Comparison of ENCODE assay signal across 26 mouse cellular contexts in the genomic region with DNA sequence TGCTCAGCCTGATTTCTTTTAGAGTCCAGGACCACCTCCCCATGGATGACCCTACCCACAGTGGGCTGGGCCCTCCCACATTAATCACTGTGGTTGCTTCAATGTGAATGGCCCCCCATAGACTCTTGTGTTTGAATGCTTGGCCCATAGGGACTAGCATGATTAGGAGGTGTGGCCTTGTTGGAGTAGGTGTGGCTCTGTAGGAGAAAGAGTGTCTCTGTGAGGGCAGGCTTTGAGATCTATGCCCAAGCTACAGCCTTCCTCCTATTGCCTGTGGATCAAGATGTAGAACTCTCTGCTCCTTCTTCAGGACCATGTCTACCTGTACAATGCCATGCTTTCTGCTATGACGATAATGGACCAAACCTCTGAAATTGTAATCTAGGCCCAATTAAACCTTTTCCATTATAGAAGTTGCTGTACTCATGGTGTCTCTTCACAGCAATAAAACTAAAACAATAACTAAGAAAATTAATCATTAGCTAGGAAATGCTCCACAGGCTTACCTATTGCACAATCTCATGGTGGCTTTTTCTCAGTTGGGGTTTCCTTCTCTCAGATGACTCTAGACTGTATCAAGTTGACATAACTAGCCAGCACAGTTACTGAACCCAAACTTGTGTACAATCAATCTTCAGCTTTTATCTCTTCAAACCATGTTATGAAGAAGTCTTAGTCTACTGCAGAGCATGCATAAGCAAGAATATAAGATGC.
DNase-seq lines count a peak whose midpoint lies in the region; ATAC-seq and TF ChIP-seq lines count a peak whose summit lies in the region.
"Had no signal": no experiment of that assay in that cellular context is flagged by ENCODE, and none has a peak within 500 bp of the region (broad histone marks: within the 10 kb centered on the region; RNA-seq: fewer than 3 reads in every experiment).

No protein-coding gene starts in this region.

- H3K4me2 ChIP-seq in intestine, embryonic 15.5 days (replicated peaks): no peak overlapping the region
- H3K4me2 ChIP-seq: embryonic facial prominence, embryonic 12.5 days; embryonic facial prominence, embryonic 15.5 days; forebrain, embryonic 12.5 days; forebrain, embryonic 15.5 days; heart, embryonic 12.5 days; heart, embryonic 15.5 days; hindbrain, embryonic 13.5 days had no signal

- peak; percentile 14 for DNase-seq in kidney, adult 2 months
- DNase-seq in kidney, adult 18-20 months: no peak
- DNase-seq in 416B (ENCODE audit: low read depth): peak; percentile 3
- DNase-seq in kidney, postnatal 25 days: no peak
- DNase-seq: adrenal gland, adult 8-10 months; adrenal gland, postnatal 25 days; cerebellum, adult 11-12 months; cerebellum, adult 8-10 months; cerebellum, postnatal 25 days; gastrocnemius, postnatal 25 days; heart, adult 18-20 months; heart, postnatal 10 days; heart, postnatal 36 days had no signal

- no peaks in the 10 kb centered on the region for H3K36me3 ChIP-seq in kidney, adult 2 months (ENCODE audit: control insufficient read depth, insufficient read depth, low read length)
- H3K36me3 ChIP-seq in intestine, embryonic 15.5 days: no peaks in the 10 kb centered on the region
- H3K36me3 ChIP-seq: embryonic facial prominence, embryonic 12.5 days; embryonic facial prominence, embryonic 15.5 days; forebrain, embryonic 12.5 days; forebrain, embryonic 15.5 days; heart, embryonic 12.5 days; heart, embryonic 15.5 days; hindbrain, embryonic 10.5 days; hindbrain, embryonic 13.5 days had no signal

- no peak overlapping the region for H3K9ac ChIP-seq in intestine, embryonic 15.5 days
- H3K9ac ChIP-seq: embryonic facial prominence, embryonic 12.5 days; embryonic facial prominence, embryonic 15.5 days; forebrain, embryonic 12.5 days; forebrain, embryonic 15.5 days; heart, embryonic 12.5 days; heart, embryonic 15.5 days; hindbrain, embryonic 13.5 days had no signal

- H3K9me3 ChIP-seq in intestine, embryonic 15.5 days: no peaks in the 10 kb centered on the region
- H3K9me3 ChIP-seq: embryonic facial prominence, embryonic 12.5 days; embryonic facial prominence, embryonic 15.5 days; forebrain, embryonic 12.5 days; forebrain, embryonic 15.5 days; heart, embryonic 12.5 days; heart, embryonic 15.5 days; hindbrain, embryonic 10.5 days; hindbrain, embryonic 13.5 days had no signal

- ATAC-seq in intestine, embryonic 15.5 days: peak; percentile 88
- ATAC-seq in megakaryocyte-erythroid progenitor cell, adult 5-6 weeks (replicated peaks; ENCODE audit: low FRiP score, low TSS enrichment, poor library complexity, severe bottlenecking): no peak
- ATAC-seq: activated CD4-positive, CD25-positive, alpha-beta regulatory T cell, adult 4 months; forebrain, embryonic 15.5 days; hindbrain, embryonic 16.5 days had no signal

- no peak overlapping the region for H3K27ac ChIP-seq in kidney, adult 2 months (ENCODE audit: insufficient read depth, low read depth, low read length)
- no peak overlapping the region for H3K27ac ChIP-seq in intestine, embryonic 15.5 days
- H3K27ac ChIP-seq: embryonic facial prominence, embryonic 12.5 days; embryonic facial prominence, embryonic 15.5 days; forebrain, embryonic 12.5 days; forebrain, embryonic 15.5 days; heart, embryonic 15.5 days; hindbrain, embryonic 10.5 days; hindbrain, embryonic 13.5 days had no signal

- H3K4me3 ChIP-seq in kidney, adult 2 months (ENCODE audit: insufficient read depth, low read depth, low read length): no peak overlapping the region
- H3K4me3 ChIP-seq in intestine, embryonic 15.5 days (replicated peaks): no peak overlapping the region
- H3K4me3 ChIP-seq: embryonic facial prominence, embryonic 12.5 days; embryonic facial prominence, embryonic 15.5 days; erythroblast, embryonic 14.5 days; forebrain, embryonic 12.5 days; forebrain, embryonic 15.5 days; heart, embryonic 12.5 days; heart, embryonic 15.5 days; hindbrain, embryonic 10.5 days; hindbrain, embryonic 13.5 days had no signal

- no peak for TF ChIP-seq POLR2A in kidney, adult 2 months (IDR thresholded peaks at IDR 0.05; ENCODE audit: low read depth, low read length)

- WGBS in kidney, adult 2 months: 94% methylated on average over 1 of the region's 1 CpGs
- WGBS in intestine, embryonic 15.5 days: 89% methylated on average over 1 of the region's 1 CpGs

- no peaks in the 10 kb centered on the region for H3K4me1 ChIP-seq in kidney, adult 2 months (ENCODE audit: control insufficient read depth, insufficient read depth, low read length)
- no peaks in the 10 kb centered on the region for H3K4me1 ChIP-seq in intestine, embryonic 15.5 days (replicated peaks)
- H3K4me1 ChIP-seq: embryonic facial prominence, embryonic 12.5 days; embryonic facial prominence, embryonic 15.5 days; forebrain, embryonic 12.5 days; forebrain, embryonic 15.5 days; heart, embryonic 12.5 days; heart, embryonic 15.5 days; hindbrain, embryonic 10.5 days; hindbrain, embryonic 13.5 days had no signal

- no peak for TF ChIP-seq CTCF in kidney, adult 2 months (conservative IDR thresholded peaks at IDR 0.05; ENCODE audit: insufficient read depth, insufficient read length, low read depth, low read length)

- H3K27me3 ChIP-seq in kidney, adult 2 months (replicated peaks; ENCODE audit: control insufficient read depth, insufficient read depth, low read length): no peaks in the 10 kb centered on the region
- no peaks in the 10 kb centered on the region for H3K27me3 ChIP-seq in intestine, embryonic 15.5 days (replicated peaks)
- H3K27me3 ChIP-seq: embryonic facial prominence, embryonic 12.5 days; embryonic facial prominence, embryonic 15.5 days; forebrain, embryonic 12.5 days; forebrain, embryonic 15.5 days; heart, embryonic 12.5 days; heart, embryonic 15.5 days; hindbrain, embryonic 13.5 days had no signal

Comparison
In these comparisons a context has a peak if more than half of its experiments do, and no peak if none do; other contexts are left out.
1. DNase-seq: peak in kidney, adult 2 months (single experiment) and 416B (single experiment); none in kidney, adult 18-20 months (single experiment) and kidney, postnatal 25 days (0 of 2).